Mouse (Mus musculus): Measurements from ENCODE around the gene Wdr35.

DNA sequence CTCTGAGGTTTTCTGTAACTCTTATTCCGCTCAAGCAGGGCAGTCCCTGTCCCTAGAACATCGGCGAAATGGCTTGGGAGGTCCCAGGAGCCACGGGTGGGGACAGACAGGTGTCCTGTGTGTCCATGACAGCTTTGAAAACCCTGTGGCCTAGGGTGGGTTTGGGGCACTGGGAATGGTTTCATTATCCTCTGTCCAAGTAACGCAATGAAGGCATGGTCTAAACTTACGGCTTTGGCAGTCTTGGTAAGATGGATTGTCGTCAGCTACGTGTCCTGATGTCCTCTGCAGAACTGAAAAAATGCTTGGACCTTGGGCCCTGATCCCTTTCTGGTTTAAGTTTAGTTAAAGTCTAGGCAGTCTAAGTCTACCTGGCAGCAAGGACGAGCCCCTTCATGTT lies 86.3 kb downstream of the Wdr35 start:
- TF ChIP-seq CTCF (IDR thresholded peaks at IDR 0.05; ENCODE audit: low read depth, low read length), result no peak
- no peak for TF ChIP-seq POLR2AphosphoS5 (IDR thresholded peaks at IDR 0.05; ENCODE audit: insufficient replicate concordance, low read depth, low read length)
- no peak for TF ChIP-seq GATA1 (IDR thresholded peaks at IDR 0.05; ENCODE audit: borderline replicate concordance, low read length)
- TF ChIP-seq TAL1 (conservative IDR thresholded peaks at IDR 0.05; ENCODE audit: low read depth, low read length), result no peak
